Mouse (Mus musculus): ENCODE measurements at regions not wholly inside any gene's neighbourhood (a gene's known extent, or its start where the extent isn't known, plus 50 kb on each side); places are given as distances from the start of the nearest gene placed in this dataset.
"Not testable (repeated sequence)": the region's sequence is repeated elsewhere in the genome, so short reads cannot be mapped to it uniquely, and the experiment has no call there.

DNA sequence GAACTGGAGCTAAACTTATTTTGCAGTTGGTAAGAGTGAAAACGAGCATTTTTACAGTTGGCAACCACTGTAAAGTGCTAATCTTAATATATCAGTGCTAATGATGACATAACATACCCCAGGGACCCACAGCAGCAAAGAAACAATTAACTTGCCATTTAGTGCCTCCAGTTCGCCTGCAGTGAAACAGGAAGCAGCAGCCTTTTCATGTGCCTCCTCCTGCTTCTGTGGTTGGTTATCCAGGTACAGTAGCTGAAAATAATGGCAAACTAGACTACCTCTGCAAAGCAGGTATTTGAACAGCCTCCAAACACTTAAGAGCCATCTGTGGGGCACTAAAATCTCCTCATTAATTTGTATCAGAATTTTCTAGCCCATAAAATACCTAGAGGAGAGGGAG is 584.8 kb upstream of the Pfkp start:
- H3K4me2 ChIP-seq (ENCODE audit: low read length): no peak overlapping the region
- no peaks in the 10 kb centered on the region for H3K27me3 ChIP-seq (replicated peaks; ENCODE audit: control insufficient read depth, insufficient read depth, low read length)
- H3K27ac ChIP-seq (ENCODE audit: low read depth, low read length): no peak overlapping the region
- no peaks in the 10 kb centered on the region for H3K36me3 ChIP-seq (ENCODE audit: control insufficient read depth, insufficient read depth, low read length)
- WGBS: 36% methylated on average over 2 of the region's 2 CpGs
- no peaks in the 10 kb centered on the region for H3K9me3 ChIP-seq (ENCODE audit: control insufficient read depth, low read length)
- no peaks in the 10 kb centered on the region for H3K4me1 ChIP-seq (ENCODE audit: control insufficient read depth, insufficient read depth, low read depth, low read length)
- no peak overlapping the region for H3K9ac ChIP-seq (ENCODE audit: low read depth, low read length)
- no peak for ATAC-seq
- H3K4me3 ChIP-seq (ENCODE audit: low read length): no peak overlapping the region

DNA sequence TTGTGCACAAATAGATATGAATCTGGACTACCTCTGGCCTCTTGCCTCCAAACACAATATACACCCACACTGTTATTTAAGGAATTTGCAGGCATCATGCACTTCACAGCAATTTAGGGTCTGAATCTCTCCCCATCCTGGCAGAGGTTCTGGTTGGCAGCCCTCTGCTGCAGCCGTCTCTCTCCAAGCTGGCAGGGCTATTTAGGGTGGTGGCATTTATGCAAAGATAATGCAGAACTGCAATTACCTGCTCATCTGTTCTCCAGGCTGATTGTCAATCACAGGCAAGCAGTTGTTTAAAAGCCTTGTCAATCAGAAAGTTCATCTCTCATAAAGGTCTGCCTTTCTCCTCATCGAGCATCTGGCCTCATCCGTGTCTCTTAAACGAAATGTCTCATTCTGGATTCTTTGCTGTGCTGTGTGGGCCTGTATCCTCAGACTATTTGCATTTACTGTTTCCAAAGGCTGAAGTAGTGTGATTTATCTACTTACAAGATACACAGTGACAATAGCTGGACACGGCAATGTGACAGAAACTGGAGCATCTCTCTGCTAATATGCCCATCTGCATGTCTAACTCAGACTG is 558.1 kb upstream of the Pfkp start:
- H3K9ac ChIP-seq (ENCODE audit: low read depth, low read length): no peak overlapping the region

DNA sequence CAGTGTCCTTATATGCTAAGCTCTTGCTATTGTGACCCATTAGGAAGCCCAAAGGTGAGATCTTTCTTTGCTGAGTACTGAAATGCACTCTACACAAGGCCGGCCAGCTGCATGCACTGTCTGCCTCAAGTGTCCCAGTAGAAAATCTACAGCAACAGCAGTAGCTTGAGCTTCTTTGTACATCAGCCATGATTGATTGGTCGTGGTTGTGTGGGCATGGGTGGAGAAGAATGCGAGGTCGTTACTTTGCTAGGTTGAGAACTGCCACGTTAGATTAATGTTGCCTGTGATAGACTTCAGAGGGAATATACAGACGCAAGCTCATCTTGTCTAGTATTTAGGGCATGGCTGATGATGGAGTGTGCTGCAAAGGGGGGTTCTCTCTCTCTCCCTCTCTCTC is 547.4 kb upstream of the Pfkp start:
- Histone ChIP-seq H3K36me3 (ENCODE audit: control insufficient read depth, insufficient read depth, low read length) (no peaks in the 10 kb centered on the region), H3K4me3 (ENCODE audit: low read length) (no peak overlapping the region), H3K9ac (ENCODE audit: low read depth, low read length) (no peak overlapping the region), H3K27ac (ENCODE audit: low read depth, low read length) (no peak overlapping the region), H3K4me1 (ENCODE audit: control insufficient read depth, insufficient read depth, low read depth, low read length) (no peaks in the 10 kb centered on the region), H3K27me3 (replicated peaks; ENCODE audit: control insufficient read depth, insufficient read depth, low read length) (no peaks in the 10 kb centered on the region), H3K9me3 (ENCODE audit: control insufficient read depth, low read length) (no peaks in the 10 kb centered on the region), H3K4me2 (ENCODE audit: low read length) (no peak overlapping the region)
- ATAC-seq: no peak
- WGBS: 51% methylated on average over 6 of the region's 6 CpGs

More for the DNA sequence above, 558.1 kb upstream of the Pfkp start:
- H3K4me3 ChIP-seq (ENCODE audit: low read length): no peak overlapping the region
- ATAC-seq: no peak
- no peaks in the 10 kb centered on the region for H3K9me3 ChIP-seq (ENCODE audit: control insufficient read depth, low read length)
- no peak overlapping the region for H3K27ac ChIP-seq (ENCODE audit: low read depth, low read length)
- no peak overlapping the region for H3K4me2 ChIP-seq (ENCODE audit: low read length)
- H3K4me1 ChIP-seq (ENCODE audit: control insufficient read depth, insufficient read depth, low read depth, low read length): no peaks in the 10 kb centered on the region
- H3K27me3 ChIP-seq (replicated peaks; ENCODE audit: control insufficient read depth, insufficient read depth, low read length): no peaks in the 10 kb centered on the region
- WGBS: 61% methylated on average over 5 of the region's 5 CpGs
- no peaks in the 10 kb centered on the region for H3K36me3 ChIP-seq (ENCODE audit: control insufficient read depth, insufficient read depth, low read length)

DNA sequence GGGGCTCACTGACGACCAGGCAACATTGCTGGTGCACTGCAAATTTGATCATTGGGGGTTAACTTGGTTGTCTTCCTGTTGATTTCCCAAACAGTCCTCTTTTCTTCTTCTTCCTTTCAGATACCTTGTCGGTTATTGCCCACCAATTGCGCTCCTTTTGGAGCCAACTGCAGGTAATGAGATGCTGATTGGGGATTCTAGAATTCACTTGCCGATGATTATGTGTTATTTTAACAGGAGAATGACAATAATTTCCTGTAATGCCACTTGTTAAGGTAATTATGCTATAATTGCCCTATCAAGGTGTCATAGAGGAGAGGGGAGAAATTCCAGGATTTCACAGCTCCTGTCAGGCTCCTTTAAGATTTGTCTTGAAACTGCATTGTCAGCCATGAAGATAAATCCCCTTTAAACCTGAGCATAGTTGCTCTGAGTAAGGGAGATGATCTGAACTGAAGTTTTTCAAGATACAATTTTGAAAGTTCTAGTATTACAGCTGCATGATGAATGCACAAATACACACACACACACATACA is 533.7 kb upstream of the Pfkp start:
- Histone ChIP-seq H3K27ac (ENCODE audit: low read depth, low read length) (no peak overlapping the region), H3K9ac (ENCODE audit: low read depth, low read length) (no peak overlapping the region), H3K9me3 (ENCODE audit: control insufficient read depth, low read length) (no peaks in the 10 kb centered on the region), H3K27me3 (replicated peaks; ENCODE audit: control insufficient read depth, insufficient read depth, low read length) (no peaks in the 10 kb centered on the region), H3K4me1 (ENCODE audit: control insufficient read depth, insufficient read depth, low read depth, low read length) (no peaks in the 10 kb centered on the region), H3K4me2 (ENCODE audit: low read length) (no peak overlapping the region), H3K36me3 (ENCODE audit: control insufficient read depth, insufficient read depth, low read length) (no peaks in the 10 kb centered on the region), H3K4me3 (ENCODE audit: low read length) (no peak overlapping the region)
- ATAC-seq: no peak
- WGBS: 77% methylated on average over 4 of the region's 4 CpGs

DNA sequence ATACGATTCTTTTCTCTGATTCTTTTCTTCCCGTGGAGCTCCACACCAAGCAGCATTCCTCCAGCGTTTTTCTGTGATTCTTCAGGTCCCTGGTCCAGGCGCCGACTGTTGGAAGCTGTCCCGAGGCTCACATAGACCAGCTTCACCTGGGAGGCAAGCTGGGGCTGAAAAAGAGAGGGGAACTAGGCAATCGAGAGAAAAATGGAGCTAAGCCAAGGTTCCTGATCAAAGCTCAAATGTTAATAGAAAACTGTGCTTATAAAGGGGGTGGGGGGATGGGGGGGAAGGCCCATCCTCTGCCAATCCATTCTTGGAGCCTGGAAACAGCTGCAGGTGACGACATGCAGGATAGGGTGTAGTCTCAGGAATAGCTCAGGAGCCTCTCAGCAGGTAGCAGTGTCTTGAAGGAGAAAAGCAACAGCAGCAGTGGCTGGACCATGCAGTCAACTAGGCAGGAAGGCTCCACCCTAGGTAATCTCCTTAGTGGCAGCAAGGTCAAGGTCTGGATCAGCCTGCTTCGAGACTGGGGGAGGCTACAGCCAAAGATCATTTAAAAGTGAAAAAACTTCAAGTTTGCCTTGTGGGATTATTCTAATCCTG is 527.1 kb upstream of the Pfkp start:
- ATAC-seq: no peak
- Histone ChIP-seq H3K9me3 (ENCODE audit: control insufficient read depth, low read length) (peaks cover 4% of the 10 kb centered on the region), H3K9ac (ENCODE audit: low read depth, low read length) (no peak overlapping the region), H3K4me1 (ENCODE audit: control insufficient read depth, insufficient read depth, low read depth, low read length) (no peaks in the 10 kb centered on the region), H3K36me3 (ENCODE audit: control insufficient read depth, insufficient read depth, low read length) (no peaks in the 10 kb centered on the region), H3K27ac (ENCODE audit: low read depth, low read length) (no peak overlapping the region), H3K4me2 (ENCODE audit: low read length) (no peak overlapping the region), H3K4me3 (ENCODE audit: low read length) (no peak overlapping the region), H3K27me3 (replicated peaks; ENCODE audit: control insufficient read depth, insufficient read depth, low read length) (no peaks in the 10 kb centered on the region)
- 71% methylated on average over 9 of the region's 9 CpGs for WGBS

DNA sequence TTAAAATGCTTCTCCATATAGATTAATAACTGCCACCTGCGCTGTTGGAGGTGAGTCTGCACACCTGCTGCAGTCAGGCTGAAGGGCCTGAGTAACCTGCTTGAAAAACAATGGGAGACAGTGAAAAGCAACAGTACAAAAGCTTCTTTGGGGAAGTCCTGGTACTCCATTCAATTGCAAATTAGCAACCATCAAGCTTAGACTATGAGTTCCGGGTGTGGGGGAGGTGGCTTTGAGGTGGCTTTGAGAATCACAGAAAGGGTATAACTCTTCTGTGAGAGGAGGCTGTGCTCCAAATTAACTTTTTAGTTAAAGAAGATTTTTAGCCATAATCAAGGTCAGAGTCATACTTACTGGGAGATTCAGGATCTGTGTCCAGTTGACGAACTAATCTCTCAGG is 521.5 kb upstream of the Pfkp start:
- H3K4me2 ChIP-seq (ENCODE audit: low read length); H3K4me3 ChIP-seq (ENCODE audit: low read length); H3K36me3 ChIP-seq (ENCODE audit: control insufficient read depth, insufficient read depth, low read length); H3K4me1 ChIP-seq (ENCODE audit: control insufficient read depth, insufficient read depth, low read depth, low read length); ATAC-seq; H3K27ac ChIP-seq (ENCODE audit: low read depth, low read length); H3K9ac ChIP-seq (ENCODE audit: low read depth, low read length); H3K27me3 ChIP-seq (replicated peaks; ENCODE audit: control insufficient read depth, insufficient read depth, low read length); H3K9me3 ChIP-seq (ENCODE audit: control insufficient read depth, low read length): not testable (repeated sequence)
- 64% methylated on average over 3 of the region's 3 CpGs for WGBS

DNA sequence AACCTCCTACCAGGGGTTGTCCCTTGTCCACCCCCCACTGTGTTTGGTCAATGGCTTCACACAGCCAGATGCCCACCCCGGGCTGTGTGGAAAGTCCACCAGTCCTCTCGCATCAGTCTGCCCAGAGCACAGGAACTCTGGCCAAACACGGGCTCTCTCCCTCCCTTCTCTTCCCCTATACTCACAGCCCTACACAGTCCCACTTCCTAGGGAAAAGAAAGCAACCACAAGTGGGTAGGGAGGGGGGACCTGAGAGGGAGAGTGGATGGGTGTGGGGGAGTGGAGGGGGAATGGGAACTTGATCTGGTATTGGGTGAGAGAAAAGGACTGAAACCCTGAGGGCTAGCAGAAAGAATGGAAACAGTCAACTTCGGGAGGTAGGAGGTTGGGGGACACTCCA is 497.8 kb upstream of the Pfkp start:
- Histone ChIP-seq H3K27me3 (replicated peaks; ENCODE audit: control insufficient read depth, insufficient read depth, low read length) (no peaks in the 10 kb centered on the region), H3K9ac (ENCODE audit: low read depth, low read length) (no peak overlapping the region), H3K36me3 (ENCODE audit: control insufficient read depth, insufficient read depth, low read length) (no peaks in the 10 kb centered on the region), H3K27ac (ENCODE audit: low read depth, low read length) (no peak overlapping the region), H3K4me2 (ENCODE audit: low read length) (no peak overlapping the region), H3K4me3 (ENCODE audit: low read length) (no peak overlapping the region), H3K4me1 (ENCODE audit: control insufficient read depth, insufficient read depth, low read depth, low read length) (no peaks in the 10 kb centered on the region), H3K9me3 (ENCODE audit: control insufficient read depth, low read length) (no peaks in the 10 kb centered on the region)
- no peak for ATAC-seq
- 69% methylated on average over 4 of the region's 4 CpGs for WGBS

DNA sequence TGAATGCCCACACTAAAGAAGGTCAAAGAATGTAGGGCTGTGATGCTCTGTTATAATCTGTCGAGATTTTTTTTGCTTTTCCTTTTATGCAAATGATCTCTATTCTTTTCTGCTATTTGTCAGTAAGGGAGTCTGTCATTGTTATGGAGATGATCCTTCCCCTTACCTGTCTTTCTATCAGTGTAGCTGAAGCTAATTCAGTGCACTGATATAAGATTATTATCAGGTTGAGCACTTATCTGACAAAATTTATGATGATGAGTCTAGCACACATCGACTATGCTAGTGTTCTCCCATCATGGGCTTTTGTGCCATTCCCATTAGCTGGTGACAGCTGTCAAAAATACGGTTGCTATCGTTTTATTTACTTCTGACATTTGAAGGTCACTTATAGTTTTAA is 462.0 kb upstream of the Pfkp start:
- ATAC-seq: no peak
- 74% methylated on average over 4 of the region's 4 CpGs for WGBS
- H3K27ac ChIP-seq (ENCODE audit: low read depth, low read length): no peak overlapping the region
- no peaks in the 10 kb centered on the region for H3K9me3 ChIP-seq (ENCODE audit: control insufficient read depth, low read length)
- H3K9ac ChIP-seq (ENCODE audit: low read depth, low read length): no peak overlapping the region
- no peaks in the 10 kb centered on the region for H3K4me1 ChIP-seq (ENCODE audit: control insufficient read depth, insufficient read depth, low read depth, low read length)
- no peak overlapping the region for H3K4me3 ChIP-seq (ENCODE audit: low read length)
- H3K36me3 ChIP-seq (ENCODE audit: control insufficient read depth, insufficient read depth, low read length): no peaks in the 10 kb centered on the region
- no peaks in the 10 kb centered on the region for H3K27me3 ChIP-seq (replicated peaks; ENCODE audit: control insufficient read depth, insufficient read depth, low read length)
- no peak overlapping the region for H3K4me2 ChIP-seq (ENCODE audit: low read length)

DNA sequence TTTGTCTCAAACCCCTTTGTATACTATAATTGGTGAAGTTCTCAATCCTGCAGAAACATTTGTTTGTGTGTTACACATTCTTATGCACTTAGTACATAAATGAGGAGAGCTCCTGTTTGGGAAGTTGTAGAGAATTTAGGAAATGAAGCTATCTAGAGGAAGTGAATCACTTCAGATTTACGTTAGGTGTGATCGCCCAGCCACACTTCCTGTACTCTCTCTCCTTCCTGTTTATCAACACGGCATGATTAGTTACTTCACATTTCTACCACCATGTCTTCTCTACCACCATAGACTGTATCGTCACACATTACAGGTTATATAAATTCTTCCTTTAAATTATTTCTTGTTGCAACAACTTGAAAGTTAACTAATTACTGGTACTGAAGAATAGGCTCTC is 454.7 kb upstream of the Pfkp start:
- ATAC-seq: no peak
- H3K9ac ChIP-seq (ENCODE audit: low read depth, low read length): no peak overlapping the region
- H3K27me3 ChIP-seq (replicated peaks; ENCODE audit: control insufficient read depth, insufficient read depth, low read length): no peaks in the 10 kb centered on the region
- no peak overlapping the region for H3K4me3 ChIP-seq (ENCODE audit: low read length)
- H3K9me3 ChIP-seq (ENCODE audit: control insufficient read depth, low read length): no peaks in the 10 kb centered on the region
- H3K36me3 ChIP-seq (ENCODE audit: control insufficient read depth, insufficient read depth, low read length): no peaks in the 10 kb centered on the region
- 94% methylated on average over 4 of the region's 4 CpGs for WGBS
- H3K27ac ChIP-seq (ENCODE audit: low read depth, low read length): no peak overlapping the region
- no peaks in the 10 kb centered on the region for H3K4me1 ChIP-seq (ENCODE audit: control insufficient read depth, insufficient read depth, low read depth, low read length)
- no peak overlapping the region for H3K4me2 ChIP-seq (ENCODE audit: low read length)

Measured in hindbrain, embryonic 16.5 days (tissue).